Mouse (Mus musculus) heart, embryonic 15.5 days (tissue): Measurements from ENCODE around the gene Ube2f. TPM values are rescaled to one million over a fixed set of nuclear protein-coding genes. Genes with fewer than 3 reads are reported as not detected.

Source experiments
- ATAC-seq: fragments of 200-750 bp; cut with Nextera tagmentation; replicated peaks from 2 replicates; pipeline ENCODE4 v1.8.0; 2017; ENCODE audit warnings: low read depth, moderate TSS enrichment; ENCODE audit not compliant: insufficient number of reproducible peaks, insufficient read depth, low FRiP score
- H3K27ac ChIP-seq: fragments of 300-500 bp; sonication (generic); 2 replicates; pipeline ENCODE4 v1.5.1; 2015; ENCODE audit warnings: mild to moderate bottlenecking, inconsistent platforms
- H3K27me3 ChIP-seq: fragments of 300-500 bp; sonication (generic); 2 replicates; pipeline ENCODE4 v1.6.1; 2015; ENCODE audit warnings: inconsistent platforms
- H3K36me3 ChIP-seq: fragments of 300-500 bp; sonication (generic); 2 replicates; pipeline ENCODE4 v1.6.1; 2015; ENCODE audit warnings: mild to moderate bottlenecking, inconsistent platforms
- H3K4me1 ChIP-seq: fragments of 300-500 bp; sonication (generic); replicated peaks from 2 replicates; pipeline ENCODE4 v1.6.1; 2015; ENCODE audit warnings: inconsistent platforms
- H3K4me2 ChIP-seq: fragments of 300-500 bp; sonication (generic); 2 replicates; pipeline ENCODE4 v1.6.1; 2015; ENCODE audit warnings: inconsistent platforms, mild to moderate bottlenecking, moderate library complexity
- H3K4me3 ChIP-seq: fragments of 300-500 bp; sonication (generic); 2 replicates; pipeline ENCODE4 v1.5.1; 2015; ENCODE audit warnings: mild to moderate bottlenecking, inconsistent platforms
- H3K9ac ChIP-seq: fragments of 300-500 bp; sonication (generic); 2 replicates; pipeline ENCODE4 v1.6.1; 2015; ENCODE audit warnings: mild to moderate bottlenecking, inconsistent platforms
- H3K9me3 ChIP-seq: fragments of 300-500 bp; sonication (generic); replicated peaks from 2 replicates; pipeline ENCODE4 v1.6.1; 2016; ENCODE audit warnings: inconsistent platforms
- WGBS: fragments of 180-500 bp; shearing (Covaris S2); methylation state at CpG from one replicate; pipeline ENCODE4 v1.1.7; 2015; ENCODE audit warnings: mixed read lengths; 5-methylcytosine and 5-hydroxymethylcytosine counted together
- polyA plus RNA-seq: library from polyadenylated mRNA; unstranded; fragments of >200 nt; fragmentation: Nextera tagmentation; extraction: Ambion mirVana; gene quantifications from 2 replicates; pipeline ENCODE4 v1.2.1, GENCODE M21; 2015

Gene Ube2f
- polyA plus RNA-seq, 1 experiment from 2014 or later, result 60.4 TPM

DNA sequence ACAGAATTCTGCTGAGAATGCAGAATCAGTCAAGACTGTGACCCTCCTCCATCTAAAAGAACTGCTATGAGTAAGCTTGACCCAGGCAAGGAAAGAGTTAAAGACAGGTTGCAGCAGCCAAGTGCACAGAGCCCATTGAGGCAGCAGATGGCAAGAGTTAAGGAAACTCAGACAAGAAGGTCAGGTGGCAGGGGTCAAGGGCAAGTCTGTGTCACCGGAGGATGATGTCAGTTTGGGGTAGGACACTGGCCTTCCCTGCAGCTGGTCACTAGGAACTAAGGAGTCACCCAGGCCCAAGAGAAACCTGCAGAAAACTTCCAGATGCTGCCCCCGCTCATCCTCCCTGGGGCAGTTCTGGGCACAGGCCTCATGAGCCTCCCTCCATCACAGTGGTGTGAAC is 74.5 kb downstream of the Ube2f start:
- H3K4me3 ChIP-seq, result no peak overlapping the region
- peaks cover 19% of the 10 kb centered on the region for H3K4me1 ChIP-seq
- no peak for ATAC-seq
- no peaks in the 10 kb centered on the region for H3K27me3 ChIP-seq
- no peak overlapping the region for H3K9ac ChIP-seq
- 73% methylated on average over 2 of the region's 2 CpGs for WGBS
- H3K4me2 ChIP-seq, result no peak overlapping the region
- H3K36me3 ChIP-seq, result no peaks in the 10 kb centered on the region
- no peaks in the 10 kb centered on the region for H3K9me3 ChIP-seq
- no peak overlapping the region for H3K27ac ChIP-seq

DNA sequence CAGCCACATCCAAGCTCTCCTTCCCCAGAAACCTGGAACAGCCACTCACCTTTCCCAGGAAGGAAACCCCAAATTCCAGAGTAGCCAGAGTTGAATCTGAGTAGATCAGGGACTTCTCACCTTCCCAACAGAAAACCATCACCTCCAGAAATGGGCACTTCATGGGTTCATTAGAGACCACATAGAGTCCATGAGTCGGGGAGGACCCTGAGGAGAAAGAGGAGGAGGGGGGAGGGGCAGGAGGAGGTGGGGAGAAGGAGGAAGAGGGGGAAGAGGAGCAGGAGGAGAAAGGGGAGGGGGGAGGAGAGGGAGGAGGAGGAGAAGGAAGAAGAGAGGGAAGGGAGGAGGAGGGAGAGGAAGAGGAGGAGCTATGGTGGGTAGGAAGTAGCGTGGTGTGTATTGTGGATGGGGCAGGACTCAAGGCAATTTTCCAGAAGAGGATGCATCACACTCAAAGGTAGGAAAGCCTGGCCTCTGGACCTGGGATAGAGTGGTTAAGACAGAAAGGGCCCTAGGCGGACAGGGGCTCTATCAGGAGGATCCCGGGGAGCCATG is 75.5 kb downstream of the Ube2f start:
- H3K36me3 ChIP-seq, result no peaks in the 10 kb centered on the region
- H3K4me1 ChIP-seq, result peaks cover 19% of the 10 kb centered on the region
- no peak for ATAC-seq
- no peaks in the 10 kb centered on the region for H3K27me3 ChIP-seq
- no peak overlapping the region for H3K27ac ChIP-seq
- no peak overlapping the region for H3K9ac ChIP-seq
- 80% methylated on average over 4 of the region's 4 CpGs for WGBS
- H3K4me3 ChIP-seq, result no peak overlapping the region
- H3K4me2 ChIP-seq, result no peak overlapping the region
- no peaks in the 10 kb centered on the region for H3K9me3 ChIP-seq

DNA sequence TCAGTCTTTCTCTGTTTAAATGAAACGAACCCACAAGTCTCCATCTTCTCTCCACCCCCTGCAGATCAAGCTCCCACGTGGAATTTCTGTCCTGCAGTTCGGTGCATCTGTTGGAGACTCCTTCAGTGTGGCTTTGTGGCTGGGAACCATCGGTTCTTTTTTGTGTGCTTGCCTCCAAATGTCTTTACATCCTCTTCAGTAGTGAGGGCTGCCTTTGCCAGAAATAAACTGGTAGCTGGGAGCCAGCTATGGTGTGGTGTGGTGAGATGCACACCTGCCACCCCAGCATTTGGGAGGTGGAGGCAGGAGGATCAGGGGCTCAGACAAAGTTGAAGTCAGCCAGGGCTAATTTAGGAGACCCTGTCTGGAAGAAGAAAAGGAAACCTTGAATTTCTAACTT is 82.0 kb downstream of the Ube2f start:
- Histone ChIP-seq H3K4me3 (no peak overlapping the region), H3K4me2 (no peak overlapping the region), H3K9me3 (no peaks in the 10 kb centered on the region), H3K9ac (no peak overlapping the region), H3K27ac (no peak overlapping the region), H3K4me1 (peaks cover 21% of the 10 kb centered on the region), H3K27me3 (no peaks in the 10 kb centered on the region), H3K36me3 (no peaks in the 10 kb centered on the region)
- no peak for ATAC-seq
- WGBS, result 48% methylated on average over 4 of the region's 4 CpGs

DNA sequence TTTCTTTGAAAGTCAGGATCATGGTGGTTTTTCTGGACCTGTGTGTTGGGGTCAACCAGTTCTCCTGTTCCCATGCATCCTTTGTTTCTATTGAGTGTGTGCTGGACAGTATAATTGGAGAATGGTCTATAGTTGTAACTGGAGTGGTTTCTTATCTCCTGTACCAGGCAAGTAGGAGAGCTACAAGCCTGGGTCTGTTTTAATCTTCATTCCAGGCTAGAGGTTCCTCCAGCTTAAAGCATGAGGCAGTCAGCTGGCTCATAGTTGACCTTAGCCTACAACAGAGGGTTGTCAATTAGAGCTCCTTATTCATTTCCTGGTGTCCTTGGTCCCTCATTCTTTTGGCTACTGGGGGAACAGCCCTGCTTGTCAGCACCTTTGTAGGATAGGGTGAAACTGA is 83.5 kb downstream of the Ube2f start:
- Histone ChIP-seq H3K27me3 (no peaks in the 10 kb centered on the region; the same call in 1 of the 2 replicates), H3K4me1 (peaks cover 23% of the 10 kb centered on the region), H3K36me3 (no peaks in the 10 kb centered on the region), H3K9me3 (no peaks in the 10 kb centered on the region), H3K27ac (peak overlapping the region; percentile 53), H3K9ac (no peak overlapping the region), H3K4me2 (no peak overlapping the region), H3K4me3 (no peak overlapping the region)
- no peak; the same call in 1 of the 2 replicates for ATAC-seq

- H3K4me1 ChIP-seq, result peaks cover 19% of the 10 kb centered on the region
- WGBS, result 87% methylated on average over 7 of the region's 7 CpGs
- no peak overlapping the region for H3K4me2 ChIP-seq
- H3K9me3 ChIP-seq, result no peaks in the 10 kb centered on the region
- H3K27me3 ChIP-seq, result peaks cover 17% of the 10 kb centered on the region
- H3K4me3 ChIP-seq, result no peak overlapping the region
- no peak overlapping the region for H3K9ac ChIP-seq
- ATAC-seq, result no peak
- no peaks in the 10 kb centered on the region for H3K36me3 ChIP-seq
- no peak overlapping the region for H3K27ac ChIP-seq
Measured at GRCm38 (mm10) chr1:91337355-91337754, 87.3 kb downstream of the Ube2f start.

Other genes with a start within 250 kb of the Ube2f start
- 3.3 and 4.0 TPM in 2 replicates for gene Rbm44, start 105.2 kb upstream of the Ube2f start, polyA plus RNA-seq
- 46.1 and 50.6 TPM in 2 replicates for gene Ramp1, start 70.5 kb upstream of the Ube2f start, polyA plus RNA-seq
- 11.5 and 15.6 TPM in 2 replicates for gene Scly, start 48.0 kb downstream of the Ube2f start, polyA plus RNA-seq
- 0.03 and 0.08 TPM in 2 replicates for gene Espnl, start 71.8 kb downstream of the Ube2f start, polyA plus RNA-seq
- gene Klhl30, start 100.7 kb downstream of the Ube2f start, polyA plus RNA-seq, result 47.7 and 50.5 TPM in 2 replicates
- 0.78 and 1.5 TPM in 2 replicates for gene Erfe, start 116.1 kb downstream of the Ube2f start, polyA plus RNA-seq
- 96.7 and 110 TPM in 2 replicates for gene Ilkap, start 148.5 kb downstream of the Ube2f start, polyA plus RNA-seq
- 72.4 and 128 TPM in 2 replicates for gene Hes6, start 163.7 kb downstream of the Ube2f start, polyA plus RNA-seq
- gene Per2, start 209.0 kb downstream of the Ube2f start, polyA plus RNA-seq, result 4.5 and 5.0 TPM in 2 replicates
- gene Traf3ip1, start 244.3 kb downstream of the Ube2f start, polyA plus RNA-seq, result 3.9 and 6.1 TPM in 2 replicates